Mouse (Mus musculus) neutrophil, adult 83 days (primary cell): Measurements from ENCODE around the gene Fam198a. TPM values are rescaled to one million over a fixed set of nuclear protein-coding genes. Genes with fewer than 3 reads are reported as not detected.

ENCODE experiments used
- total RNA-seq, 2 experiments: library from RNA; stranded (reverse); gene quantifications; one replicate each; pipeline ENCODE4 v1.2.4; 2023

The Fam198a gene
- total RNA-seq = not detected

DNA sequence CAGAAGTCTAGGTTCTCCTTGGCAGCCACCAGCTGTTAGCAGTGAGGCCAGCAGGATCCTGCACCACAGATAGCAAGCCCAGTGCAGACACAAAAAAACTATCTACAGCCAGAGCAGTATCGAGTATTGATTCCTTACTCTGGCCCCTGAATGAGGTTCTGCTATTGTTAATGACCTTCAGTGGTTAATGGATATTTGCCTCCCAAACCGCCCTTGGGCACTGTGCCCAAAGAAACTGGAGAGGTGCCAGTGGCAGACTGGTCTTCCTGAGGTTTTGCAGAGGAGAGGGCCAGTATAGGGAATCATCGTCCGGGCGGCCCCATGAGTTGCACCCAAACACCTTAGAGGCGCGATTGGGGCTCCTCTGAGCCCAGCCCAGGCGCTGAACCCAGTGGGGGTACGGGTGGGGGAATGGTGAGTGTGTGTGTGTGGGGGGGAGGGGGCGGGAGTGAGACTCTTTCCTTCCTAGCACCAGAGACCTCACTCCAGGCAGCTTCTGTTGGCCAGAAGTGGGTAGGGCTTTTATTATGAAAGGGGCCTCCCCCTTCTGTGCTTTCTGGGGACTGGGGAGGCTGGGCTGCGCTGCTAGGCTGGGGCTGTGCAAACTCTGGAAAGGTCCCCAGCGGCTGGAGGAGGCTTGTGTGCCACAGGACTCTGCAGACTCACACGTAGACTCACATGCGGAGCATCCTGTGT lies at the start of gene Fam198a:
Fam198a (plus strand) TSS at position 571 of the 696 bp plus-strand sequence.

GRCm38 (mm10) chr9:121916102-121916501 lies 34.7 kb upstream of the Fam198a start, which contains the start of gene Cyp8b1:
Gene Cyp8b1 (minus strand): TSS chr9:121916305.

GRCm38 (mm10) chr9:121997010-121997409 lies 46.2 kb downstream of the Fam198a start, which contains the start of gene Pomgnt2:
Gene Pomgnt2 (minus strand): TSS chr9:121997110.

Other genes starting within 250 kb of the Fam198a start
- 10 to 100 TPM; 27.3 to 30.4 TPM for gene Sec22c, start 245.5 kb upstream of the Fam198a start, total RNA-seq
- 10 to 100 TPM; 21.7 to 27.0 TPM for gene Ss18l2, start 240.7 kb upstream of the Fam198a start, total RNA-seq
- 100 to 1,000 TPM; 140 to 158 TPM for gene Nktr, start 231.8 kb upstream of the Fam198a start, total RNA-seq
- under 1 TPM; 0.15 to 0.40 TPM for gene Zfp651, start 191.7 kb upstream of the Fam198a start, total RNA-seq
- not detected for gene Klhl40, start 173.4 kb upstream of the Fam198a start, total RNA-seq
- gene Hhatl, start 158.5 kb upstream of the Fam198a start, total RNA-seq = not detected
- gene Ccdc13, start 111.5 kb upstream of the Fam198a start, total RNA-seq = not detected
- 10 to 100 TPM; 28.5 to 29.6 TPM for gene Higd1a, start 92.6 kb upstream of the Fam198a start, total RNA-seq
- gene Ackr2, start 52.6 kb upstream of the Fam198a start, total RNA-seq = not detected
- gene Cyp8b1, start 34.7 kb upstream of the Fam198a start, total RNA-seq = not detected
- gene Pomgnt2, start 46.1 kb downstream of the Fam198a start, total RNA-seq = under 1 TPM; 0.94 to 0.95 TPM
- 100 to 1,000 TPM; 150 to 155 TPM for gene Snrk, start 166.3 kb downstream of the Fam198a start, total RNA-seq